Mouse (Mus musculus): ENCODE measurements around the gene Has3. TPM values are rescaled to one million over a fixed set of nuclear protein-coding genes. Genes with fewer than 3 reads are reported as not detected.
A peak's percentile ranks its signal among the peaks of the same experiment; 100 is the strongest.

Gene Has3
- polyA plus RNA-seq, 1 experiment from 2014 or later: 0.39 TPM

- Histone ChIP-seq H3K36me3 (ENCODE audit: control insufficient read depth, insufficient read depth, low read length) (no peaks in the 10 kb centered on the region), H3K27ac (ENCODE audit: low read depth, low read length) (peak within 1 kb of the TSS; percentile 91), H3K4me1 (replicated peaks; ENCODE audit: control insufficient read depth, insufficient read depth, low read length) (no peaks in the 10 kb centered on the region), H3K4me3 (ENCODE audit: low read depth, low read length) (peak within 1 kb of the TSS; percentile 96), H3K27me3 (ENCODE audit: control insufficient read depth, insufficient read depth, low read length) (no peaks in the 10 kb centered on the region), H3K4me2 (replicated peaks; ENCODE audit: low read depth, low read length) (peak within 1 kb of the TSS; percentile 69), H3K9me3 (ENCODE audit: control insufficient read depth, low read length) (no peaks in the 10 kb centered on the region), H3K9ac (ENCODE audit: low read depth, low read length) (peak within 1 kb of the TSS; percentile 97)
- ATAC-seq (ENCODE audit: low FRiP score) (peak; percentile 95), DNase-seq (ENCODE audit: low spot score) (peak; percentile 94)
- WGBS: under 1% methylated on average over 62 of the region's 63 CpGs
These were observed 23.6 kb downstream of the Has3 start, which contains the start of gene Utp4 for GRCm38 (mm10) chr8:106893481-106894156. Gene Utp4 (plus strand): TSS chr8:106893636.

- DNase-seq (ENCODE audit: low spot score) (no peak), ATAC-seq (ENCODE audit: low FRiP score) (no peak)
- Histone ChIP-seq H3K27ac (ENCODE audit: low read depth, low read length) (no peak overlapping the region), H3K27me3 (ENCODE audit: control insufficient read depth, insufficient read depth, low read length) (no peaks in the 10 kb centered on the region), H3K4me2 (replicated peaks; ENCODE audit: low read depth, low read length) (no peak overlapping the region), H3K36me3 (ENCODE audit: control insufficient read depth, insufficient read depth, low read length) (no peaks in the 10 kb centered on the region), H3K9ac (ENCODE audit: low read depth, low read length) (no peak overlapping the region), H3K4me3 (ENCODE audit: low read depth, low read length) (no peak overlapping the region), H3K4me1 (replicated peaks; ENCODE audit: control insufficient read depth, insufficient read depth, low read length) (no peaks in the 10 kb centered on the region), H3K9me3 (ENCODE audit: control insufficient read depth, low read length) (no peaks in the 10 kb centered on the region)
- 94% methylated on average over 5 of the region's 5 CpGs for WGBS
These were observed 29.4 kb downstream of the Has3 start for GRCm38 (mm10) chr8:106899473-106899872.

GRCm38 (mm10) chr8:106905727-106906480 is 35.9 kb downstream of the Has3 start:
- DNase-seq (ENCODE audit: low spot score) (peak; percentile 74), ATAC-seq (ENCODE audit: low FRiP score) (no peak)
- H3K4me2 ChIP-seq (replicated peaks; ENCODE audit: low read depth, low read length): no peak overlapping the region
- H3K9ac ChIP-seq (ENCODE audit: low read depth, low read length): no peak overlapping the region
- 95% methylated on average over 17 of the region's 17 CpGs for WGBS
- no peaks in the 10 kb centered on the region for H3K9me3 ChIP-seq (ENCODE audit: control insufficient read depth, low read length)
- no peak overlapping the region for H3K27ac ChIP-seq (ENCODE audit: low read depth, low read length)
- H3K4me1 ChIP-seq (replicated peaks; ENCODE audit: control insufficient read depth, insufficient read depth, low read length): no peaks in the 10 kb centered on the region
- H3K4me3 ChIP-seq (ENCODE audit: low read depth, low read length): no peak overlapping the region
- H3K27me3 ChIP-seq (ENCODE audit: control insufficient read depth, insufficient read depth, low read length): no peaks in the 10 kb centered on the region
- peaks cover 8% of the 10 kb centered on the region for H3K36me3 ChIP-seq (ENCODE audit: control insufficient read depth, insufficient read depth, low read length)

GRCm38 (mm10) chr8:106906635-106907034 is 36.6 kb downstream of the Has3 start:
- Histone ChIP-seq H3K4me3 (ENCODE audit: low read depth, low read length) (no peak overlapping the region), H3K27ac (ENCODE audit: low read depth, low read length) (no peak overlapping the region), H3K27me3 (ENCODE audit: control insufficient read depth, insufficient read depth, low read length) (no peaks in the 10 kb centered on the region), H3K36me3 (ENCODE audit: control insufficient read depth, insufficient read depth, low read length) (peaks cover 8% of the 10 kb centered on the region), H3K4me2 (replicated peaks; ENCODE audit: low read depth, low read length) (no peak overlapping the region), H3K9me3 (ENCODE audit: control insufficient read depth, low read length) (no peaks in the 10 kb centered on the region), H3K9ac (ENCODE audit: low read depth, low read length) (no peak overlapping the region), H3K4me1 (replicated peaks; ENCODE audit: control insufficient read depth, insufficient read depth, low read length) (no peaks in the 10 kb centered on the region)
- ATAC-seq (ENCODE audit: low FRiP score) (no peak), DNase-seq (ENCODE audit: low spot score) (no peak)
- WGBS: 97% methylated on average over 6 of the region's 6 CpGs

GRCm38 (mm10) chr8:106907450-106907849 is 37.4 kb downstream of the Has3 start:
- Histone ChIP-seq H3K9me3 (ENCODE audit: control insufficient read depth, low read length) (no peaks in the 10 kb centered on the region), H3K36me3 (ENCODE audit: control insufficient read depth, insufficient read depth, low read length) (peaks cover 8% of the 10 kb centered on the region), H3K4me2 (replicated peaks; ENCODE audit: low read depth, low read length) (no peak overlapping the region), H3K9ac (ENCODE audit: low read depth, low read length) (no peak overlapping the region), H3K4me3 (ENCODE audit: low read depth, low read length) (no peak overlapping the region), H3K4me1 (replicated peaks; ENCODE audit: control insufficient read depth, insufficient read depth, low read length) (no peaks in the 10 kb centered on the region), H3K27ac (ENCODE audit: low read depth, low read length) (no peak overlapping the region), H3K27me3 (ENCODE audit: control insufficient read depth, insufficient read depth, low read length) (no peaks in the 10 kb centered on the region)
- ATAC-seq (ENCODE audit: low FRiP score) (no peak), DNase-seq (ENCODE audit: low spot score) (no peak)
- WGBS: 91% methylated on average over 6 of the region's 6 CpGs

GRCm38 (mm10) chr8:106908291-106908690 is 38.2 kb downstream of the Has3 start:
- no peak overlapping the region for H3K9ac ChIP-seq (ENCODE audit: low read depth, low read length)
- WGBS: 92% methylated on average over 7 of the region's 7 CpGs
- no peak overlapping the region for H3K4me3 ChIP-seq (ENCODE audit: low read depth, low read length)
- H3K4me2 ChIP-seq (replicated peaks; ENCODE audit: low read depth, low read length): no peak overlapping the region
- no peaks in the 10 kb centered on the region for H3K9me3 ChIP-seq (ENCODE audit: control insufficient read depth, low read length)
- ATAC-seq (ENCODE audit: low FRiP score): no peak
- H3K27ac ChIP-seq (ENCODE audit: low read depth, low read length): no peak overlapping the region
- no peaks in the 10 kb centered on the region for H3K4me1 ChIP-seq (replicated peaks; ENCODE audit: control insufficient read depth, insufficient read depth, low read length)
- peaks cover 8% of the 10 kb centered on the region for H3K36me3 ChIP-seq (ENCODE audit: control insufficient read depth, insufficient read depth, low read length)
- no peaks in the 10 kb centered on the region for H3K27me3 ChIP-seq (ENCODE audit: control insufficient read depth, insufficient read depth, low read length)
- no peak for DNase-seq (ENCODE audit: low spot score)

- no peak overlapping the region for H3K4me2 ChIP-seq (replicated peaks; ENCODE audit: low read depth, low read length)
- H3K27ac ChIP-seq (ENCODE audit: low read depth, low read length): no peak overlapping the region
- DNase-seq (ENCODE audit: low spot score): no peak
- H3K27me3 ChIP-seq (ENCODE audit: control insufficient read depth, insufficient read depth, low read length): no peaks in the 10 kb centered on the region
- WGBS: 96% methylated on average over 10 of the region's 10 CpGs
- H3K36me3 ChIP-seq (ENCODE audit: control insufficient read depth, insufficient read depth, low read length): 0 out of 2 replicates have a peak, but pooled peaks cover 5% of the 10 kb centered on the region
- no peak overlapping the region for H3K9ac ChIP-seq (ENCODE audit: low read depth, low read length)
- H3K4me3 ChIP-seq (ENCODE audit: low read depth, low read length): no peak overlapping the region
- ATAC-seq (ENCODE audit: low FRiP score): no peak
- H3K9me3 ChIP-seq (ENCODE audit: control insufficient read depth, low read length): no peaks in the 10 kb centered on the region
- no peaks in the 10 kb centered on the region for H3K4me1 ChIP-seq (replicated peaks; ENCODE audit: control insufficient read depth, insufficient read depth, low read length)
These were observed 43.6 kb downstream of the Has3 start for GRCm38 (mm10) chr8:106913631-106914030.

- ATAC-seq (ENCODE audit: low FRiP score): no peak
- Histone ChIP-seq H3K9me3 (ENCODE audit: control insufficient read depth, low read length) (no peaks in the 10 kb centered on the region), H3K27ac (ENCODE audit: low read depth, low read length) (no peak overlapping the region), H3K4me2 (replicated peaks; ENCODE audit: low read depth, low read length) (no peak overlapping the region), H3K27me3 (ENCODE audit: control insufficient read depth, insufficient read depth, low read length) (no peaks in the 10 kb centered on the region), H3K9ac (ENCODE audit: low read depth, low read length) (no peak overlapping the region), H3K4me3 (ENCODE audit: low read depth, low read length) (no peak overlapping the region), H3K4me1 (replicated peaks; ENCODE audit: control insufficient read depth, insufficient read depth, low read length) (no peaks in the 10 kb centered on the region), H3K36me3 (ENCODE audit: control insufficient read depth, insufficient read depth, low read length) (no peaks in the 10 kb centered on the region)
- DNase-seq (ENCODE audit: low spot score): no peak
- WGBS: 90% methylated on average over 8 of the region's 8 CpGs
These were observed 49.8 kb downstream of the Has3 start for GRCm38 (mm10) chr8:106919721-106920394.

All from hindbrain, embryonic 11.5 days (tissue).